Mouse (Mus musculus): ENCODE results near the gene Apold1.

DNA sequence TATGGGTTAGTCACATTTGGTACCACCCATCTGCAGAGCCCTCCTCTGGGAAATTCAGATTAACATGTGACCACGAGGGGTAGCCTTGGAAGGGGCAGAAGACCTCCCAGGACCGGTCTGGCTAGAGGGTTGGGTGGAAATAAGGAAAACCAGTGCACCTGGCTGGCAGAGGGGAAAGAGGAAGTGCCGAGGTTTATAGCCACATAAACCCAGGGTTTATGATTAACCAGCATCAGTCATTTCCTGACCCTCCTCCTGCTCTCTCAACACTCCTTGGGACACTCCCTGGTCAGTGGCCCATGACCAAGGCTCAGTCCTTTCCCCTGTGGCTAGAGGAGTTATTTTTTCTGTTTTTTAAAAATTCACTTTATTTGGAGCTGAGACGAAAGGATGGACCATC is 47.7 kb downstream of the Apold1 start:
- TF ChIP-seq POLR2A (IDR thresholded peaks at IDR 0.05; ENCODE audit: borderline replicate concordance, extremely low read depth, insufficient read depth, insufficient read length, poor library complexity, severe bottlenecking) = no peak
- TF ChIP-seq CTCF (IDR thresholded peaks at IDR 0.05; ENCODE audit: borderline replicate concordance, extremely low read depth, insufficient read depth, insufficient read length) = no peak

Data from brain, embryonic 14.5 days (tissue).